Mouse (Mus musculus): Measurements from ENCODE around the gene Nos2.

DNA sequence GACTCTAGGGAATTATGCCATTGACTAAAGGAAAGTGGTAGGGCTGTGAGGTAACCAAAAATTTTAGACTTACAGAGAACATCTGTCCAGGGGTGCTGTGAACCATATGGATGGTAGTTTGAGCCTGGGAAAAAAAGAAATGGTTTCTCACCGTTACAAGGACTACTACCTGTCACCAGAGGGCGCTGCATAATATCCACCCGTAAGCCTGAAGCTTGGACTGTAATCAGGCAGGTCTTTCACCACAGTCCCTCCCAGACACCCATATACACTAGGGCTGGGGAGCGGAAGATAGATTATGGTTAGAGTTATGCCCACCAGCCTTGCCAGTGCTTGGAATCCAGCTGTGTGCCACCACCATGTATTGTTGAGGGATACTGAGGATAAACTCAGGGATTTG lies 46.8 kb downstream of the Nos2 start:
- no peak for TF ChIP-seq GATA1 (IDR thresholded peaks at IDR 0.05; ENCODE audit: borderline replicate concordance, low read length)
- TF ChIP-seq FLI1 (IDR thresholded peaks at IDR 0.05; ENCODE audit: low read length): no peak
